Mouse (Mus musculus) testis, adult 2 months (tissue): ENCODE measurements around the gene Defb15. TPM values are rescaled to one million over a fixed set of nuclear protein-coding genes. Genes with fewer than 3 reads are reported as not detected.
"Not testable (repeated sequence)": the region's sequence is repeated elsewhere in the genome, so short reads cannot be mapped to it uniquely, and the experiment has no call there.

Experiments
- H3K27ac ChIP-seq: fragments of 200-500 bp; 2 replicates; pipeline ENCODE4 v1.5.1; 2012; ENCODE audit warnings: low read depth, low read length; ENCODE audit not compliant: control insufficient read depth, insufficient read depth
- H3K27me3 ChIP-seq: fragments of 200-500 bp; 2 replicates; pipeline ENCODE4 v1.6.1; 2012; ENCODE audit warnings: mild to moderate bottlenecking, low read length, moderate library complexity; ENCODE audit not compliant: control insufficient read depth, insufficient read depth
- H3K36me3 ChIP-seq: fragments of 200-500 bp; 2 replicates; pipeline ENCODE4 v1.6.1; 2012; ENCODE audit warnings: mild to moderate bottlenecking, low read length; ENCODE audit not compliant: control insufficient read depth, insufficient read depth
- H3K4me1 ChIP-seq: fragments of 200-500 bp; 2 replicates; pipeline ENCODE4 v1.6.1; 2012; ENCODE audit warnings: low read length; ENCODE audit not compliant: control insufficient read depth, insufficient read depth
- H3K4me3 ChIP-seq: fragments of 200-500 bp; 2 replicates; pipeline ENCODE4 v1.5.1; 2012; ENCODE audit warnings: low read depth, mild to moderate bottlenecking, low read length, moderate library complexity, mixed read lengths; ENCODE audit not compliant: control insufficient read depth
- CTCF ChIP-seq: fragments of 200-500 bp; IDR thresholded peaks from 2 replicates; pipeline ENCODE4 v1.5.1; 2012; ENCODE audit warnings: low read depth, mild to moderate bottlenecking, inconsistent platforms, low read length, moderate library complexity; ENCODE audit not compliant: control insufficient read depth, insufficient read depth, insufficient replicate concordance
- POLR2A ChIP-seq: fragments of 200-500 bp; IDR thresholded peaks from 2 replicates; pipeline ENCODE4 v1.6.1; 2012; ENCODE audit warnings: low read depth, mild to moderate bottlenecking, inconsistent platforms, low read length, moderate library complexity; ENCODE audit not compliant: control insufficient read depth
- polyA plus RNA-seq: library from polyadenylated mRNA; depleted of rRNA; stranded (reverse); fragments of >200 nt; gene quantifications from 2 replicates; pipeline ENCODE4 v1.2.3, GENCODE M21; 2012

Defb15 gene
- polyA plus RNA-seq, 1 experiment: not detected

DNA sequence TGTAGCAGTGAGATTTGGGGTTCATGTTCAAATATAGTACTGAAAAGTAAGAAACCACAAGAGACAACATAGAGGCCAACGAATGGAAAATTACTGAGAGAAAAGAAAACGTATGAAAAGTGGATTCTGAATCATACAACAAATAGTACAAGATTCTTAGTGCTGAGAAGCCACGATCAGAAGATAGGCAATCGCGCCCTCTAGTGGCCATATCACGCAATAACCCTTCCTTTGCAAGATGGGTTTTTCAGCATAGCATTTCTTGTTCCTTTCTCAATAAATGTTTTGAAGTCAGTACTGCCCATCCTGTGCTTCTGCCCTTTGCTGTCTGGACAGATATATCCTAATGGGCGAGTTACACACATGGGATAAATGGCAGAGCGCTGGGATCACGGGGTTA lies 22.8 kb upstream of the Defb15 start:
- Histone ChIP-seq H3K27me3 (no peaks in the 10 kb centered on the region), H3K27ac (no peak overlapping the region), H3K4me3 (no peak overlapping the region), H3K4me1 (no peaks in the 10 kb centered on the region), H3K36me3 (no peaks in the 10 kb centered on the region)
- no peak for TF ChIP-seq POLR2A
- peak; percentile 27; the same call in 1 of the 2 replicates for TF ChIP-seq CTCF

DNA sequence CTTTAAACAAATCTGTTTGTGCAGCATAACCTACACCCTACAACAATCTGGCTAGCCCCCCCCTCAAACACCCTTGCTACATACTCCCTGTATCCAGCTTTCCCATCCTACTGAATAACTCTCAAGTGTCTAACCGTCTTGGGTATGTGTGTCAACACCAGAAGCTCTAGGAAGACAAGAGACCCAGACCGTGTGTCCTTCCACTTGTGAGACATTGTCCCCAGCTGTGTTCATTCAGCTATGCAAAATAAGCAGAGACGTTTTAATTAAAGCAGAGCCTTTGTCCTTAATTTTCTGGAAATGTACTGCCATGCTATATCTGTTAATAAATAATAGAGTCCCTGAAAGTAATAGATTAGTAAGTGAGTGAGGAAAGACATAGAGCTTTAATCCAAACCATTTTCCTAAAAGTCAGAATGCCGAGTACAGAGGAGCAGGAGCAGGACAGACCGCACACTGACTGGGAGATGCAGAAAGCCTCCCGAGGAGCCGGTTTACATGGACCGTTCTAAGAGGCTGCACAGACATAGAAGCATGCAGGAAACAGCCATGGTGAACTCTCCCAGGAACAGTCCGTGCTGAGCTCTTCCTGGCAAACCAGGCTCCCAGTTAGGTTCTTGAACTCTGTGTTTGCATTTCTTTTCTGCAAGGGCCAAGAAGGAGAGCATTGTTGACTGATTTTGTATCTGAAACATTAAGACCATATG lies 15.0 kb upstream of the Defb15 start:
- no peak for TF ChIP-seq CTCF
- TF ChIP-seq POLR2A: no peak
- Histone ChIP-seq H3K4me1 (no peaks in the 10 kb centered on the region), H3K27me3 (no peaks in the 10 kb centered on the region), H3K27ac (no peak overlapping the region), H3K4me3 (no peak overlapping the region), H3K36me3 (no peaks in the 10 kb centered on the region)

- H3K27ac ChIP-seq: no peak within 1 kb of the TSS
- no peak within 1 kb of the TSS for H3K4me3 ChIP-seq
- TF ChIP-seq CTCF (no peak), POLR2A (no peak)
- no peaks in the 10 kb centered on the region for H3K4me1 ChIP-seq
- H3K36me3 ChIP-seq: no peaks in the 10 kb centered on the region
- no peaks in the 10 kb centered on the region for H3K27me3 ChIP-seq
These were observed 14.0 kb upstream of the Defb15 start, which contains the start of gene Defb13 for GRCm38 (mm10) chr8:21946462-21946861. Gene Defb13 (plus strand): TSS chr8:21946762.

GRCm38 (mm10) chr8:21938052-21938451 lies 5.5 kb upstream of the Defb15 start, which contains the start of gene Defb35:
Gene Defb35 (plus strand): TSS chr8:21938352.
- H3K36me3 ChIP-seq, H3K4me1 ChIP-seq: not testable (repeated sequence)

DNA sequence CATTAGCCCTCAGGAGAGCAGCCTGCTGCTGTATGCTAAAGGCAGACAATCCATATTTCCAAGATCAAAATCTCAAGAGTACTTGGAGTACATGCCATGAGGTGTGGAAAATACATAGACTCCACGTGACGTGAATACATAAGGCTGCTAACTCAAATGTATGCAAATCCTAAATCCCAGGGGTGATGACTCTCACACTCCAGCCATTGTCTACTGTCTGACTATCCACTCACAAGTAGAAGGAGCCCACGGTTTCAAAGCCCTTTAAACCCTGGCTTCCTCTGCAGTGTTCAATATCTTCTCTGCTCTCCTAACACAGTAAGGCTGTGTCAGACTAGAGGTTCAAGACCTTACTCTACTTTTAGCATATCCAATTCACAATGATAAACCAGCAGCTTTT lies 1.8 kb downstream of the Defb15 start:
- not testable (repeated sequence) for H3K27ac ChIP-seq, H3K4me3 ChIP-seq, H3K36me3 ChIP-seq, H3K27me3 ChIP-seq, H3K4me1 ChIP-seq

More at GRCm38 (mm10) chr8:21938052-21938451, 5.5 kb upstream of the Defb15 start, which contains the start of gene Defb35:
- not testable (repeated sequence) for H3K27me3 ChIP-seq, H3K27ac ChIP-seq, H3K4me3 ChIP-seq

DNA sequence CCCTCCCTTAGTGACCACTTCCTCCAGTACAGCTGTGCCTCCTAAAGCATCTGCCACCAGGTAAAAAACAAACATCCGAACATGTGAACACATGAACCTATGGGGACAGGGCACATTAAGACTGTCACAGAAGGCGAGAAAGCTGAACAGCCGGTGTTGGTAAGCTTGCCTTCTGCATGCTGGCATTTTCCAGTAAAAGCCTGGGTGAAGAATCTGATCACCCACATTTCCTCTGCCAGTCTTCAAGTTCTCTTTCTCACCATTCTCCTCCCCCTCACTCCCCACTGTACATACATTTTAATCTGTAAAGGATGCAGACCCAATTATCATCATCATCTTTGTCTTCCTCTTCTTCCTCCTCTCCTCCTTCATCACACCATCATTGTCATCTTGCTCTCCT lies 16.9 kb downstream of the Defb15 start:
- Histone ChIP-seq H3K4me1 (no peaks in the 10 kb centered on the region), H3K27ac (no peak overlapping the region), H3K27me3 (no peaks in the 10 kb centered on the region), H3K36me3 (no peaks in the 10 kb centered on the region), H3K4me3 (no peak overlapping the region)
- TF ChIP-seq POLR2A (no peak), CTCF (no peak)

DNA sequence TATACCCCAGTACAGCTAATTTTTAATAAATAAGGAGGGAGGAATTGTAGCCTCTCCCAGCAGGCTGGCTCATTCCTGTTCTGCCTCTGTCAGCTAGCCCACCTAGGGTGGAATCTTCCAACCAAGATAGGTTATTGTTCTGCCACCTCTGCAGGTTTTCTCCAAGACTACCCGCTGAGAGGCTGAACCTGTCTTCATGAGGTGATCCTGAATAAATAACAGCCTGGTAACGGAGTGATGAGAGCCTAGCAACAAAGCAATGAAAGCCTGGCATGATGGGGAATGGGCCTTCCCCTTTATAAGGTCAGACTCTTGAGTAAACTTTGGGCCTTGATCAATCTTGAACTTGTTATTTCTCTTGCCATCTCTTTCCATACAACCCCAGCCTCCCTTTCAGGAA lies 20.0 kb downstream of the Defb15 start:
- Histone ChIP-seq H3K27ac (no peak overlapping the region), H3K27me3 (no peaks in the 10 kb centered on the region), H3K36me3 (no peaks in the 10 kb centered on the region), H3K4me1 (no peaks in the 10 kb centered on the region), H3K4me3 (no peak overlapping the region)
- no peak for TF ChIP-seq CTCF
- TF ChIP-seq POLR2A: no peak

DNA sequence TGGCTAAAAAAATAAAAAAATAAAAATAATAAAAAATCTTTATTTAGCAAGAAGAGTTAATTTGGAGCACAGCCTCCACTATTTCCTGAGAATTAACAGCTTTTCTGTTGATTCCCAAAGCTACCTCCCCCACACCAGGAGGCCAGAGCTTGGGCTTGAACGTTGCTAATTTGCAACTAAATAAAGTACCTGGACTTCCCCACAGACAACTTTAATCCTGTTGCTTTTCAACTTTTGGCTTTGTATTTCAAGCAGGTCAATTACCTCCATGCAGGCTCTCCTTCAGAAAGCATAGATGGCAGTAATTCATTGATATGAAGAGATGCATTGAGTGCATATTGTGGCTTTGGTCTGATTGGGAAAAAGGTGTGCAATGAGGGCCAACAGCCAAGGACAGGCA lies 20.6 kb downstream of the Defb15 start:
- no peaks in the 10 kb centered on the region for H3K4me1 ChIP-seq
- TF ChIP-seq POLR2A (no peak), CTCF (no peak)
- H3K36me3 ChIP-seq: no peaks in the 10 kb centered on the region
- no peak overlapping the region for H3K27ac ChIP-seq
- no peak overlapping the region for H3K4me3 ChIP-seq
- H3K27me3 ChIP-seq: no peaks in the 10 kb centered on the region

DNA sequence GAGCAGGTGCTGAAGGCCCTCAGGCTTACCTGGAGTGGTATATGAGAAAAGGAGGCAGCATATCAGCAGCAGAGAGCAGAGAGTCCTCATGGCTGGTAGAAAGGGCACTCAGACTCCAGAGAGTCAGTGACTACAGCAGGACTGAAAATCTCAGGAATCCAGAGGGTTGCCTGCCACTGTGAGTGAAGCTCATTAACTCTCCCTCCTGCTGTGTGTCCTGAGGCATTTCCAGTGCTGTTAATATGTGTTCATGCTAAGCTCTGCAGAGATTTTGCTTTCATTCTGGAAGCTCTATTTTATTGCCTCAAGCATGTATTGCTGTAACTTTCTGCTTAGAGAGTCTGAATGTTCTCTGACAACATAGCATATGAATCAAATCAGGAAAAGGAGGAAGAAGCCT lies 26.2 kb downstream of the Defb15 start, which contains the start of gene Defb11:
Gene Defb11 (minus strand): TSS at position 123 of the 400 bp plus-strand sequence.
- H3K4me1 ChIP-seq, H3K36me3 ChIP-seq, H3K27ac ChIP-seq: not testable (repeated sequence)

GRCm38 (mm10) chr8:21885321-21885720 lies 47.2 kb downstream of the Defb15 start, which contains the start of gene Defb9:
Gene Defb9 (minus strand): TSS chr8:21885421.
- not testable (repeated sequence) for H3K4me3 ChIP-seq, H3K27me3 ChIP-seq

More for the DNA sequence above, 26.2 kb downstream of the Defb15 start, which contains the start of gene Defb11:
- H3K27me3 ChIP-seq, H3K4me3 ChIP-seq: not testable (repeated sequence)

More at GRCm38 (mm10) chr8:21885321-21885720, 47.2 kb downstream of the Defb15 start, which contains the start of gene Defb9:
- not testable (repeated sequence) for H3K36me3 ChIP-seq, H3K4me1 ChIP-seq, H3K27ac ChIP-seq
